Mouse (Mus musculus): ENCODE results near the gene Rnft1. TPM values are rescaled to one million over a fixed set of nuclear protein-coding genes. Genes with fewer than 3 reads are reported as not detected.

Rnft1 gene
- polyA plus RNA-seq (2012; rRNA removed), result 3.3 and 3.9 TPM in 2 replicates

GRCm38 (mm10) chr11:86484101-86484868 is at the start of gene Rnft1:
Gene Rnft1, plus strand, starts transcription at chr11:86484657.

GRCm38 (mm10) chr11:86544639-86545299 is 60.3 kb downstream of the Rnft1 start, which contains the start of the genes Rps6kb1 and Tubd1:
Gene Rps6kb1, minus strand, starts transcription at chr11:86544805.
Gene Tubd1, plus strand, starts transcription at chr11:86544991.

Other genes with a start within 250 kb of the Rnft1 start
- 8.0 and 9.4 TPM in 2 replicates for gene Ints2, start 227.1 kb upstream of the Rnft1 start, polyA plus RNA-seq (2012; rRNA removed)
- 5.6 and 7.2 TPM in 2 replicates for gene Med13, start 127.1 kb upstream of the Rnft1 start, polyA plus RNA-seq (2012; rRNA removed)
- gene Rps6kb1, start 60.1 kb downstream of the Rnft1 start, polyA plus RNA-seq (2012; rRNA removed), result 10.1 and 10.6 TPM in 2 replicates
- gene Tubd1, start 60.3 kb downstream of the Rnft1 start, polyA plus RNA-seq (2012; rRNA removed), result 5.6 and 6.2 TPM in 2 replicates
- gene Vmp1, start 199.2 kb downstream of the Rnft1 start, polyA plus RNA-seq (2012; rRNA removed), result 34.7 and 39.8 TPM in 2 replicates
- gene Ptrh2, start 199.3 kb downstream of the Rnft1 start, polyA plus RNA-seq (2012; rRNA removed), result 11.0 and 11.7 TPM in 2 replicates

Measured in liver, embryonic 14 days (tissue).